Mouse (Mus musculus): ENCODE measurements around the gene Arl15.
A peak's percentile ranks its signal among the peaks of the same experiment; 100 is the strongest.

Gene Arl15

GRCm38 (mm10) chr13:114096386-114096785 lies 302.1 kb downstream of the Arl15 start:
- no peak for DNase-seq (ENCODE audit: low spot score in 2 of 2)

DNA sequence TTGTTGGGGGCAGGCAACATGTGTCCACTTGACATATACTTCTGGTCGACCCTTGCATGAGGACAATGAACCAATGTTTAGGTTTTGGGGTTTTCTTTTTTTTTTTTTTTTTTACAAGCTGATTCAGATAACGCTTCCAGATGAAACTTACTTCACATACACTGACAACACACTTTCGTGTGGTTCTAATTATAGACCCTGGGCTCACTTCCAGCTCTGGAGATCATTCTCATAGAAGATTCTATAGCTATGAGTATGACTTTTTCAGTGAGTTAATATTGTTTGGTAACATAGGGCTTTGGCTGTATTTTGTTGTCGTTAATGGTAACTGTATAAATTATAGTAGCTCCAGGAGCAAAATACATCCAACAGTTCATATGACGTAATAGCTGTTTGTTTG lies 306.9 kb downstream of the Arl15 start:
- DNase-seq (ENCODE audit: low spot score in 2 of 2): peak in 1 of 2 experiments; percentile 28

- DNase-seq (ENCODE audit: low spot score in 2 of 2): no peak
Measured at GRCm38 (mm10) chr13:114106083-114106482, 311.8 kb downstream of the Arl15 start.

DNA sequence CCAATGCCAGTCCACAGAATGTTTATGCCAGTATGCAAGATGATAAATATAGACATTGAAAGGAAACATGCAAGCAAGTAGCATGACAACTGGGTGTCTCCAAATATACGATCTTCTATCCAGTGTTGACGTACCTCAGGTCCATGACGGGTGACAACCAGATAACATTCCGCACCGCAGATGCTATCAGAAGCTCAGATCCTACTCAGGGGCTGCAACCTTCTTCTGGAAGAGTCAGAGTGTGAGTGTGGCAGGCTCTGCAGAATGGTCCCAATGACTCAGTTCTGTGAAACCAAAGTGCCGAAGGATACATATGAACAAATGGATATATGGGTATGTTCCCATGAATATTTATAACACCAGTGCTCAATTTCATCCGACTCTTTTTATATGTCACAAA lies 313.2 kb downstream of the Arl15 start:
- DNase-seq (ENCODE audit: low spot score in 2 of 2): peak in 1 of 2 experiments; percentile 23

GRCm38 (mm10) chr13:114109441-114109840 lies 315.1 kb downstream of the Arl15 start:
- DNase-seq (ENCODE audit: low spot score in 2 of 2): no peak

GRCm38 (mm10) chr13:114109845-114110244 lies 315.5 kb downstream of the Arl15 start:
- DNase-seq (ENCODE audit: low spot score in 2 of 2): no peak

- DNase-seq (ENCODE audit: low spot score in 2 of 2): no peak
Measured at GRCm38 (mm10) chr13:114113516-114113915, 319.2 kb downstream of the Arl15 start.

GRCm38 (mm10) chr13:114114586-114114985 lies 320.3 kb downstream of the Arl15 start:
- DNase-seq (ENCODE audit: low spot score in 2 of 2): no peak

DNA sequence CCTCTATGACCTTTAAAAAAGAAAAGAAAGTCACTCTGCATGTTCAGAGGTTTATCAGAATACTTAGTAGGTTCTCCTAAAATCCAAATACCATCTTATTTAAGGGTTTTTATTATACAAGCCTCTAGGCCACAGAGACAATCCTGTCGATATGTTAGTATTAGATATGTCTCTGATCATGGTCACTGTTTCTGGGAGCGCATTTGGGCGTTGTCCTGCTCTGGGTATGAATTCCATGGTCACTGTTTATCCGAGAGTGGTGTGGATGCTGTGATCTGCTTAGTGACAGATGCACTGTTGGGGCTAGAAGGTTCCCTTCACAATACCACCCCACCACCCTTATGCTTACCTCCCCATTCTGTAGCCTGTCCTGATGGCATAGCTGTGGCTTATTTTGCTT lies 320.8 kb downstream of the Arl15 start:
- no peak for DNase-seq (ENCODE audit: low spot score in 2 of 2)

GRCm38 (mm10) chr13:114118104-114118830 lies 324.0 kb downstream of the Arl15 start:
- DNase-seq (ENCODE audit: low spot score in 2 of 2): no peak

- no peak for DNase-seq (ENCODE audit: low spot score in 2 of 2)
Measured at GRCm38 (mm10) chr13:114119816-114120215, 325.5 kb downstream of the Arl15 start.

GRCm38 (mm10) chr13:114121591-114121990 lies 327.3 kb downstream of the Arl15 start:
- no peak for DNase-seq (ENCODE audit: low spot score in 2 of 2)

- no peak for DNase-seq (ENCODE audit: low spot score in 2 of 2)
Measured at GRCm38 (mm10) chr13:114123391-114123790, 329.1 kb downstream of the Arl15 start.

DNA sequence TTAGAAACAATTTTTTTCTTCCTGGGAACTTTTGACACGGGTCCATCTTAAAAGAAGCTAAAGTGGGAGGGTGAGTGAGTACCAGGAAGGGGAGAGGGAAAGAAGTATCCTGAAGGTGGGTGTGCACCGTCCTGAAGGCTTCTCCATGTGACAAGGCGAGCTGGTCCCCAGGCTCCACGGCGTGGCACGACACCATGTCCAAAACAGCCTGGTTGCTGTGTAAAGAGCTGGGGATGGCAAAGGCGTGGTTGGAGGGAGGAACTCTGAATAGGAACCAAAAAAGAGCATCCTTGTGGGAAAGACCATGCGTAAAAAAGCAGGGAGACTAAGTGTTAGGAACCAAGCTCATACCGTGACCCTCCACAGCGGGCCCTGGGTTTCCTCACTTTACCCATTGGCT lies 330.1 kb downstream of the Arl15 start:
- no peak for DNase-seq (ENCODE audit: low spot score in 2 of 2)

DNA sequence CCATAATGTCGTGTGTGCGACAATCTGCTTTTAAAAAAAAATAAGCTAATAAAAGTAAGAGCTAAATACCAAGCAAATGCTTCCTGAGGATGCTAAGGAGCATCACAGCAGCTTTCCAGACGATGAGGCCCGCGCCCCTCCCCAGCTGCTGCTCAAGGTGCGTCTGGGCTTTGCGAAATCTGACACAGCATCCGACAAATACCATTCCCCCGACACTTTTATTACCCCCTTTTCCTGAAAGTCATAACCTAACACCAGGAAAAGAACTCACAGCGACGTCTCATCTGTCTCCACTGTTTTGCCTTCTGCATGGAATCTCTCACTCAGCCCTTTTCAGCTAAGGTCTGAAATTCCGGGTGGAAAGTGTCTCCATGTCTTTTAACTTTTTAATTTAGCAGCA lies 330.7 kb downstream of the Arl15 start:
- no peak for DNase-seq (ENCODE audit: low spot score in 2 of 2)

GRCm38 (mm10) chr13:114128366-114128765 lies 334.1 kb downstream of the Arl15 start:
- no peak for DNase-seq (ENCODE audit: low spot score in 2 of 2)

GRCm38 (mm10) chr13:114129986-114130385 lies 335.7 kb downstream of the Arl15 start:
- DNase-seq (ENCODE audit: low spot score in 2 of 2): no peak

DNA sequence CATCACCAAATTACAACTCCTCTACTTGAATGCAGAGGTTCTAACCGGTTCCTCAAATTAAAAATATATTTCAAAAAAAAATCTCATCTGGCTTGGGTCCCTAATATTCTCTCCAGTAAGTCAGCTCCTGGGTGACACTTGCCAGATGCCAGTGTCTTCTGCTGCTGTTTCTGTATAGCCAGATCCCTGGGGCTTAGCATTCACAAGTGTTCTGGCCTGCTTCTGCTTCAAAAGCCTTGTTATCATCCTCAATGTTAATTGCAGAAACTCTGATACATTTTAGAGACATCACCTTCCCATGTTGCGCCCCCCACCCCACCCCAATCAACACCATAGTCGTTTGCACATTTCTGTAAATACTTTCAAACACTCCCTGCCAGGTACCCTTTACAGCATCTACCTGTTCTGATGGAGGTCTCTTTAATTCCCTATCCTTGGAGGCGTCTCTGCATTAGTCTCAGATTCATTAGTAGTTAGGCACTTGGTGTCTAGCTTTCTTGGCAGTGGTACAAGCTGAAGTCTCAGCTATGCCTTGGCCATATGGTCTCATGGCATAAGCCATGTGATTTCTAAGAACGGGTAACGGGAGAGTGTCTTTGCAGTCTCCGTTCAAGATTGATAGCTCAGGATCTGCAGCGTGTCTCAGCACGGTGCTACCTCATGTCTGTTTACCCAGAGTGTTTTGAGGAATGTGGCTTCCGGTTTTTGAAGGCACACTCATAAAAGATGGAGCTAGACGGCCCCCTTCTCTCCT lies 336.4 kb downstream of the Arl15 start:
- DNase-seq (ENCODE audit: low spot score in 2 of 2): peak in 1 of 2 experiments; percentile 45

- DNase-seq (ENCODE audit: low spot score in 2 of 2): peak; percentile 28 to 68
Measured at GRCm38 (mm10) chr13:114138921-114139320, 344.6 kb downstream of the Arl15 start.

DNA sequence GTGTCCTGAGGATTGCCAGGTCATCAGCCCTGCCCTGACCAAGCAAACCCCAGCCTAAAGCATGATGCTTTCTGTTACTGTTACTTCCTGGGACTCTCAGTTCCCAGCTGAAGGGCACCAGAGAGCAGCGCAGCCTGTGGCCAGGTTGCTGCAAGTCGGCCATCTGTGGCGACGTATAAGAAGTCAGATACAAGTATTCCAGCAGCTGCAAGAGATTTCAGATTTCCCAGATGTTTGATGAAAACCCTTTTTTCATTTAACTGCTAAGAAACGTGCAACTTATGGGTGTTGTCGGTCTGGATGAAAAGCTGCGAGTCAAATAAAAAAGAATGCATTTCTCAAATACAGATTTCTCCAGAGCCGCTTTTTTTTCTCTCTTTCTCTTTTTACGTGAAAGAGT lies 345.3 kb downstream of the Arl15 start:
- peak in 1 of 2 experiments; percentile 18 for DNase-seq (ENCODE audit: low spot score in 2 of 2)

- no peak for DNase-seq (ENCODE audit: low spot score in 2 of 2)
Measured at GRCm38 (mm10) chr13:114142826-114143225, 348.5 kb downstream of the Arl15 start.

- no peak for DNase-seq (ENCODE audit: low spot score in 2 of 2)
Measured at GRCm38 (mm10) chr13:114143247-114143646, 348.9 kb downstream of the Arl15 start.

All from frontal cortex, postnatal 36 days (tissue).